Mouse (Mus musculus) liver (tissue): Measurements from ENCODE around the gene Spa17.

Experiments used
- DNase-seq: peaks from one replicate; pipeline ENCODE4 v3.0.0-alpha.2; 2020; ENCODE audit warnings: mixed read lengths

The Spa17 gene

DNA sequence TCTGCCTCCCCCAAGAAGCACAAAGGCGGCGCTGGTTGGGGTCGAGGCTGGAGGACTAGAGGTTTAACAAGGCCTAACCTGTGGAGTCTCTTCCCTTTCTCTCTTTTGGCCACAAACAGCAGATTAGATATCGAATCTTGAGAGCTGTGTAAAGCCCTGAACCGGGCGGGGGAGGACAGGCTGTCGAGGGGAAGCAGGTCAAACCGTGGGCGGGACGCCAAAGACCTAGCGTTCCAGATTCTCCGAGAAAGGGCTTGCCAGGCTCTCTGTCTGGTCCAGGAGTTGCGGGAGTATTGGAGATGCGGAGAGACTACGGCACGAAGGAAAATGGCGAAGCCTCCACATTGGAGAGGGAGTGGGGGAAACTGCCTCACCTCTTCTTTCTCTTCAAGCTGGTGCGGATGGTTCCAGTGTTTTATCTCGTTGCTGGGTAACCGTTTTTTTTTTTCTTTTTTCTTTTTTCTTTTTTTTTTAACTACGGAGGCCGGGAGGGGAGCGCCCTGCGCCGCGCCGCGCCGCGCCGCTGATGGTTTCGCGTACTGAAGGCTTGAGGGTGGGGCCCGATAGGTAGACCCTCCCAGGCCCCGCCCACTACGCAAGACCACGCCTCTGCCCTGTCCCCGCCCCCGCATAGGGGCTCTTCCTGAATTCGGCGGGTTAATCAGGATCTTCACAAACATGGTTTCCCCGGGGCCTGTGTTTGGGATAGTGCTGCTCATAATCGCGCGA lies at the start of gene Spa17:
Spa17 (minus strand) TSS at position 541 of the 729 bp plus-strand sequence.
- DNase-seq, result peak; percentile 95

DNA sequence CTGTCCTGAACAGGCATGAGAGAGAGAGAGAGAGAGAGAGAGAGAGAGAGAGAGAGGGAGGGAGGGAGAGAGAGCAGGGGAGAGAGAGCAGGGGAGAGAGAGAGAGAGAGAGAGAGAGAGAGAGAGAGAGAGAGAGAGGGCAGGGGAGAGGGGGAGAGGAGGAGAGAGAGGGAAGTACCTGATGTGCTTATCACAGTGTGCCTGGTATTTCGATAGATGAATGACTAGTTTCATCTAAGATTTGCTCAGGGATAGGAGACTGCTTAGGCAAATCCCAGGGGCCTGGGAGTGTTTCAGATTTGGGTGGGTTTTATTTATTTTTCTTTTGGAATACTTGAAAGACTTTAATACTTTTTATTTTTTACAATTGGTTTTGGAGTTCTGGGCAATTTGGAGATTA lies 49.7 kb upstream of the Spa17 start:
- DNase-seq, result no peak

DNA sequence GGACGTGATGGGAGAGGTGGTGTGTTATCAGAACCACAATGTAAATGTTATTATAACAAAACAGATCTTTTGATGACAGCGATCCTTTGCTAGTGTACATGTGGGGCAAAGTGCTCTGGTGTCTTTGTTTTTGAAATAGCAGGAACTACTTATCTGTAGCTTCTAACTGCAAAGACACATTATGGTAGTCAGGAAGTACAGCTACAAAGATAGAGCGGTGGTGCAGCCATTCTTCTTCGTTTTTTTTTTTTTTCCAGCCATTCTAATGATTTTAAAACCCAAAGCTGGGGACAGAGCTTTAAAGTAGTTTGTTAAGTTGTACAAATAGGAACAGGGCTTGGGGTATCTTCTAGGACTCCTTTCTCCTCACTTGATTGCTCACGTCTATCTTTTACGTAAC lies 45.9 kb upstream of the Spa17 start:
- no peak for DNase-seq

DNA sequence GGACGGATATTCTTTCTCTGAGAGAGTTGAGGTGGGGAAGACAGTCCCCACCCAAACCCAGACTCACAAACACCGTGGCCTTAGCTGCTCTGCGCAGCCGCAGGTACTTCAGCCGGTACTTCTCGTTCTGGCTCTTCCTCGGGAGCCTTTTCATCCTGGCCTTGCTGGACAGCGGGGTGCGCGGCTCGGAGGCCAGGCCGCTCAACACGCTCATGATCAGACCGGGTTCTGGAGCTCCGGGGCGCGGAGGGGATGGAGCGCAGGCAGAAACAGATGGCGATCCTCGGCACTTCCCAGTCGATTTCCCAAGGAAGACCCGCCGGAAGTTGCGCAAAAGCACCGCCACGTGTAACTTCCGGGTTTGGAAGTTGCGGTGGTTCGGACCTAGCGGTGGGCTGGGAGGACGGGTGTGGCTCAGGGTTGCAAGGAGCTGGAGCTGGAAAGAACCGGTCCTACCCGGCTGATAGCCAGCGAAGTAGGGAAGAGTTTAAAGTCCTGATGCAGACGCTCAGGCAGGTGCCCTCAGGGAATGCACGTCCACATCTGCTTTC lies 43.5 kb upstream of the Spa17 start, which contains the start of gene Tbrg1:
Tbrg1 (minus strand) TSS at position 382 of the 551 bp plus-strand sequence.
- peak; percentile 86 for DNase-seq

DNA sequence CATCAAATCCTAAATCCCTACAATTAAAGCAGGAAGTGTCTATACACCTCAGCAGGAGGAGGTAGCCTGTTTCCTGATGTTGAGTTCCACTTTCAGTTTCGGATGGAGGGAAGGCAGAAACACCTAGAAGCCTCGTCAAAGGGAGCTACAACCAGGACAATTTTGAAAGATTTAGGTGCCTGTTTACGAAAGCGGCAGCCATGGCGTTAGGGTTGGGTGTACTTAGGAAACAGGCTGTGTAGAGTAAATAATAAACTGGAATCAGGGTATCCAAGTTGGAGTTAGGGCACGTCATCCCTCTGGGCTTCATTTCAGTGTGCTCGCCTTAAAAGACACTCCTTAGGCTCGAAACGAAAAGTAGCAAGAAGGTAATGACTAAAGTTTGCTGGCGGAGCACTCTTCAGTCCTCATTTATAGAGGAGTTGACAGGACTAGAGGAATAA lies 42.9 kb upstream of the Spa17 start:
- peak; percentile 10 for DNase-seq

DNA sequence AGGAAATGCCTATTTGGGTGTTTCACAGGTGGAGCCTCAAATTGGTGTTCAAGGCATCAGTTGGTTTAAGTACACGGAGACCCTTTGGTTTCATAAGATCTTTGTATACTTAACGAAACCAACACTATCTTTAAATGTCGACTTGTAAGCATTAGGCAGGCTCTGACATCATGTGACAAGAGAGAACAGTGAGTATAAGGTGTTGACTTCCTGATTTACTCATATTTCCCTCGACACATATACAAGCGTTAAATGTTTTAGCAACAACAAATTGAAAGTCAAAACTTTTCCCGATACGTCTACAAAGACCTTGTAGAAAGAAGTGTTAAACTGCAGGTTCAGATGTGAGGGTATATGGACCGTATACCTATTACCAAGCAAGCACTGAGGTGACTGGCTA lies 42.4 kb upstream of the Spa17 start:
- DNase-seq, result no peak

DNA sequence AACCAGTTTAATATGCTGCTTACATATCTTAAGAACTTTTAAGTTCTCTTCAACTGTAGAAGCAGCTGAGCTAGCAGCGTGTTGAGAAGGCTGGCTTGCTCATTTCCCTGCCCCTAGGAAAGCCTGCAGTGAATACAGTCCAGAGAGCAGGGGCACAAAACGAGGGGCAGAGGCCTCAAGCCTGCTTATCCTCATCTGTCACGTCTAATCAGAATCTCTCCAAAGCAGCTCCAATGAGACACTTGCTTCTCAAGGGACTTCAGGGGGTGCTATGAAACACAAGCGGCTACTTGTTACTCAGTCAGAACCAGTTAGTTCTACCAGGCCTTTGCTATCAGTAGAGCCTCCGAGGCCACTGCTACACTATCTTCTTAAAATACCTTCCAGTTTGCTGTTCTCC lies 40.3 kb upstream of the Spa17 start:
- DNase-seq, result no peak

DNA sequence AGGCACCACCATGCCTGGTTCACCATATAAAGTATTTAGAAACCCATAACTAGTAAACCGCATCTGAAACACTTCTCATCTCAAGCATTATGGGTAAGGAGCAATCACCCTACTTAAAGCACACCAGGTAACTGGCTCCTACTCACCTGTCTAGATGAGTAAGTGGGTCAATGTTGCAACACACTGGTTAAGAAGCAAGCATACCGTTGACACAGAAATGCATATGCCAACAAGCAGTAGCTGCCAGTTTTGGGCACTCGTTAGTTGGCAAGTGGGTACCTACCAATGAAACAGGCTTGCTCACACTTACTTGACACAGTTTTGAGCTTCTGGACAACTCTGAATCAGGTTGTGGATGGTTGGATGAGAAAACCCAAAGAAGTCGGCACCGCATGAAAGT lies 37.1 kb upstream of the Spa17 start:
- DNase-seq, result no peak

DNA sequence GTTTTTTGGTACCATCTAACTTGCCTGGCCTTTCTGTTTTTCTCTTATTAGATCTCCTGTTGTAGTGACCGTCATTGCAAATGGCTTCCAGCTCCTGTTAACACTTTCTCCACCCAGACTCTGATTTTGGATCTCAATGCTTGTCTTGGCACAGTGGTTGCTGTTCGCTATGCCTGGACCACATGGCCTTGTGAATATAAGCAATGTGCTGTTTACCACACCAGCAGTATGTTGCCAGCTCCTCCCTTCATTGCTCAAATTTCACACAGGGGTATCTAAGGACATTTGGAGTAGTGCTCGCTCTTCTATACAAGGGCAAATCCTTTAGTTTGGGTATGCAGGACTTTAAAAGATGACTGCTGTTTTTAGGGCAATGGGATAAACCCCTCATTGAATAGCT lies 32.7 kb upstream of the Spa17 start:
- no peak for DNase-seq

DNA sequence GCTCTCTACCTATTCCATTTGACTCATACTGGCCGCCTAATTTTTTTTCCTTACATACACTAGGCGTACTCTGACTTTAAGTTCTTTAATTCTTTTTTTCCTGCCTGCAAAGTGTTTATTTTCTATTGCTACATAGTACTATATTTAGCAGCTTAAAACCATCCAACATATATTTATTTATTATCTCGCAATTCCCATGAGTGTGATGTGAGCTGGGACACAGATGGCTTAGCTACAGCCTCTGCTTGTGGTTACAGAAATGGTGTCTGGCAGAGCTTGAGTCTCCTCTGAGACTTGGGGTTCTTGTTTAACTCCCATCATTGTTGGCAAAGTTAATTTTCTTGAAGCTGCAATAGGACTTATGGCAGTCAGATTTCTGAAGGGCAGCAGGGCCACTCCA lies 25.2 kb upstream of the Spa17 start:
- DNase-seq, result no peak

DNA sequence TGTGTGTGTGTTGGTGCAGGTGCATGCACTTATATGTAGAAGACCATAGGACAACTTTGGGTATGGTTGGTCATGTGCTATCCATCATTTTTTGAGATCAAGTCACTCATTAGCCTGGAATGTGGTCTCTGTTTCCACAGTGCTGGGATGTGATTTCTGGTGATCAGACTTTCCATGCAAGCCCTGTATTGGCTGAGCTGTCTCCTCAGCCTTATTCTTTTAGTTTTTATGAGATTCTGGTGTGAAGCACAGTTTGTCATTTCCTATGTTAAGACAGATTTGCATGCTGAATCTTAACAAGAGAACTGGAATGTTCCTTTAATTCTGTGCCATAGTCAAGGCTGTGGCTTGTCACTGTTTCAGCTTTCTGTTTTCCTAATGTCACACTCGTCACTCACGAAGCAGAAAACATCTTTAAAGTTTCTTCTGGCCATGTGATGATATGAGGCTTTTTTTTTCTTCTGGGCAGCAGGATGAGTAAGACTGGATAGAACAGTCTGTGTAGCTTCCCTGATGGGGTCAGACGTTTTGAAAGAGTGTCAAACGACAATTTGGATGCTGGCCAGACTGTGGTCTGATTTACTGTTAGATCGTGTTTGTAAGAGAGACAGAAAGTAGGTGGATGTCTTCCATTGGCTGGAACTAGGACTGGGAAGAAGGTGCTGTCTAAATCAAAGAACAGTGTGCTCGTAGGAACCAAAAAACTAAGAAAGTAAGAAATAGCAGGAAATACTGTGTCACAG lies 23.4 kb upstream of the Spa17 start:
- no peak for DNase-seq

DNA sequence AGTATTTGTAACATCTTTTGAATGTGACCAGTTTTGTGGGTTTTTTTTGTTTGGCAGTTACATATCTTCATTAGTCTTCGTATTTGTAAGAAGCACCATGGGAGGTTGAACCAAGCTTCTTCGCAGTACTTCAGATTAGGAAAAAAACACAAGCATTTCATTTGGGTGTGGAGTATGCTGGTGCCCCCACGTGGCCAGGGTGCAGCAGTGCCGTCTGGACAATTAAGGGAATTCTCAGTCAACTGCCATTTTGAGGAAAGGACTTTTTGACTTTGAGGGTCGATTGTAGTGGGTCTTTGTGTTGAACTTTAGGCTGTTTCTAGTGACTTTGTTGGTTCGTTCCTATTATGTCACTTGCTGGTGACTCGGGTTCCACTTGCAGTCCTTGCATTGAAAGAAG lies 22.8 kb upstream of the Spa17 start:
- peak; percentile 38 for DNase-seq

DNA sequence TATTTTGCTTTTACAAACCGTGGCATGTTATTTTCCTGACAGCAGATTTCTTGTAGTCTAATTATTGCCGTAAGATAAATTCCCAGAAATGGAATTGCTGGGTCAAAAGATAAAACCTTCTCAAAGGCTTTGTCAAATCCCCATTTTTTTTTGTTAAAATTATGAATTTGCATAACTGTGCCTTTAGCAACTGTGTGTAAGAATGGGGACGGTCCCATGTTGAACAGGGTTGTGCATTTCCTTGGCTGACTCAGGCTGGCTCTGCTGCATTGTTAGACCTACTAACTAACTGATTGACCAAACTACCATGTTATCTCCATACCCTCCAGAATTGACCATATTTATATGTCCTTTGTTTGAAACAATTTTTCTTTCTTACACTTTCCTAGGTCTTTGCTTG lies 20.7 kb upstream of the Spa17 start:
- no peak for DNase-seq

DNA sequence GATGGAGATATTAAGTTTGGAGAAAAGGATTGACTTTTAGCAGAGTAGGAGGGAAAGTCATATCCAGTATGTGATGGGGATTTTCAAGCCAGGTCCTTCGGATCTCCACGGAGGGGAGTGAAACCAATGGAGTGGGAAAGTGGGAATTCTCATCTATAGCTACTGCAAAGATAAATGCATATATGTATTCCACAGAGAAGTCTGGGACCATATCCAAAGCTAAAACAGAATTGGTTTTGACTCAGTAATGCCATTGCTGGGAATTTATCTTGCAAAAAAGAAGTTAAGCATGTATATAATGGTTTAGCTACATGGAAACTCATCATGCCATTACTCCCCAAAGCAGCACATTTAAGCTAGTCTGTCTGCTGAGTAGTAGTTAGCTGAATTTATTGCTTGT lies 18.8 kb upstream of the Spa17 start:
- no peak for DNase-seq

DNA sequence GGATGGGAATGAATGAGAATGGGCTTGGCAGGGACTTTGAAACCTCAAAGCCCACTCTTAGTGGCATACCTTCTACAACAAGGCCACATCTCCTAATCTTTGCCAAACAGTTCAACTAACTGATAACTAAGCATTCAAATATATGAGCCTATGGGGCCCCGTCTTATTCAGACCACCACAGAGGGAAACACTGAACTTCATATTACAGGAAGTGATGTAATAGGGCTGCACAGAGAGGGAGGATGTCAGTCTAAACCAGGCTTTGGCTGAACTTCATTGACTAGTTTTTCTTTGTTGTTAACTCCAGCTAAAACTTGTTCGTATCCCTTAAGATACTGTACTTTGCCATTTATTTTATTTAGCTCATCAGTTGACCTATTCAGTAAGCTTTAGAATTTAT lies 16.4 kb upstream of the Spa17 start:
- DNase-seq, result no peak

DNA sequence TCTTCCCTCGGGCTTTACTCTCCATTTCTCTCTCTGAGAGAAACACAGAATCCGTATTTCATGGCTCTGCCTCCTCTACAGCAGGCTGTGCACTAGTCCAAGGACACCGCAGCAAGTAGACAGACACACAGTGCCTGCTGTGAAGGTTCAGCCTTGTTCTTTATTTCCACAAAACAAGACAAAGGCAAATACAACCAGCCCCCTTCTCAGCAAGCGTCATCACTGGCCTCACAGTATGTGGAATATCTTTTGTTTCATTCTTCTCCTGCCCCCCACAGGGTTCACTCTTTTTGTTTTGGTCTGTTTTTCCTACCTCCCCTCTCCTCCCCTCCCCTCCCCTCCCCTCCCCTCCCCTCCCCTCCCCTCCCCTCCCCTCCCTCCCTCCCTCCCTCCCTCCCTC lies 15.1 kb upstream of the Spa17 start:
- DNase-seq, result no peak

DNA sequence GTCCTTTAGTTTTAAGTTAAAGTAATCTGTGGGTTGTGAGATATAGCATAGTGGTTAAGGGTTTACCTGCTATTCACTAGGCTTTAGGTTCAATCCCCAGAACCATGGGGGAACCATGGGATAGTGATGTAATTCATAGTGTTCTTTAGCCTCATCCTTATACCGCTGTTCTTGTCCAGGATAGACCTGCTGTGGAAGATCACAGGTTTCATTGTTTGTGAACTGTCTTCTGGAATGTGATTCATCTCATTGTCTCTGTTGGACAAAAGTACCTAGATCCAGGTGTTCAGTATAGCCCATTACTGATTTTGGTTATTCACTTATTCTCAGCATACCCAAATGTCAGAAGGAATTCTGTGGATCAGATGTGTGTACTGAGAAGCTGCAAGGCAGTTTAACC lies 13.7 kb upstream of the Spa17 start:
- no peak for DNase-seq

DNA sequence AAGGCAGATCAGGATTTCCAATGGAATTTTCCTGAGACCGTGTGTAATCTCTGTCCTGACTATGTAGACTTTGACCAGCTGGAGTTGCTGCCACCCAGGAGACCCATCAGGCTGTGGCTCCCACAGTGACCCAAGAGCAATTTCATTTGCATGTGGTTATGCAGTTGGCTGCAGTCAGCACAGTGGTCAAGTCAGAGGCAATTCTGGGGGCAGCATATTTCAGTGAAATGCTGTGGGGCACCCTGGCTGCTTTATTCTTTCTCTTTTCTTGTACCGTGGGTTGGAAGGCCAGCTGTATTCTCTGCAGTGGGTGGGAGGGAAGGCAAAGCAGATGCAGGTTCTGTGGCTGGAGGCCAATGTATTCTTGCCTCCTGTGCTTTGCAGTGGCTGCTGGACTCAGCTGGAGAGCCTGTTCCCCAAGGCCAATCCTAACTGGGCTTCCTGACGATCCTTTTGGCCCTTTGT lies 12.6 kb upstream of the Spa17 start:
- no peak for DNase-seq

DNA sequence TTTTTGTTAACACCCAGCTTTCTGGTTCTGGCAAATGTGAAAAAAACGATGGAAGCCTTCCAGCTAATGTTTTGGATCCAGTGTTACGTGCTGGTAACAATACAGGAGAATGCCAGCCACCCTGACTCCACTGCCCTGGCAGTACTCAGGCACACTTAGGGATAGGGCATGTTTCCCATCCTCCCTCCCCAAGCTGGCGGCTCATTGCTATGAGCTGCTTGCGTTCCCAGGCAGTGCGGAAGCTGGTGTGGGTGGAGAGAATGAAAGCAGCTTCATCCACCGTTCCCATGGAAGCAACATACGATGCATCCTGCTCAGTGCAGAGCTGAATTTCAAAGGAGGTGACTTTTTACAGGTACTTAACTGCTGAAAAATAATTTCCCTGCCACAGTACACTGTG lies 12.1 kb upstream of the Spa17 start:
- DNase-seq, result no peak

DNA sequence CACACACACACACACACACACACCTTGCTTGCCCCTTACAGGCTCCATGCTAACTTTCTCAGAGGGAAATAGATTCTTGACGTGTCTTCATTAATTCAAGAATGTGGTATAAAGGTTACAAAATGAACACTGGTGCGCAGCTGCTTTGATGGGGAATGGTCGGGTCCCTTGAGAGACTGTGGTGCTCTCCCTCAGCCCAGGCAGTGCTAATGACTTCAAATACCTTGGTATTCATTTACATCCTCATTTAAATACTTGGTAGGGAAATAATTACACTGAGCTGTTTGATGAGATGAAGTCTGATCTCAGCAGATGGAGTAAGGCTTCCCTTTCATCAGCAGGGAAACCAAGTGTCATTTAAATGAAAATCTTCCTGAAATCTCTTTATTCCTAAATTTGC lies 11.6 kb upstream of the Spa17 start:
- DNase-seq, result no peak

DNA sequence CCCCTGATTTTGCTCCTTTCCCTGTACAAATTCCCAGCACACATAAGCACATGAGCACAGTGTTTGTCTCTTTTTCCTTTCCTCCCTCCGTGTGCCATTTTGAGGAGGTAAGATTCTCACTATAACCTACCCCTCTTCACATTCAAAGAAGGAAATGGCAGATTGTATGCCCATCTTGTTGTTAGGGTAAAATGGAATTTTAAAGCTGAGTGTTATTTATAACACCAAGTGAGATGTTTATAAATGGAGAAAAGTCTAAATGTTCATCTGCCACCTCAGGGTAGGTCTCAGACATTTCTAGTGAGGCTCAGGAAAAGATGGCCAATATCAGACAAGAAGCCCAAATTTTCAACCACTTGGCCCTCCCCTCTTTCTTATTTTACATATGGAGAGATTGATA lies 11.0 kb upstream of the Spa17 start:
- DNase-seq, result no peak

DNA sequence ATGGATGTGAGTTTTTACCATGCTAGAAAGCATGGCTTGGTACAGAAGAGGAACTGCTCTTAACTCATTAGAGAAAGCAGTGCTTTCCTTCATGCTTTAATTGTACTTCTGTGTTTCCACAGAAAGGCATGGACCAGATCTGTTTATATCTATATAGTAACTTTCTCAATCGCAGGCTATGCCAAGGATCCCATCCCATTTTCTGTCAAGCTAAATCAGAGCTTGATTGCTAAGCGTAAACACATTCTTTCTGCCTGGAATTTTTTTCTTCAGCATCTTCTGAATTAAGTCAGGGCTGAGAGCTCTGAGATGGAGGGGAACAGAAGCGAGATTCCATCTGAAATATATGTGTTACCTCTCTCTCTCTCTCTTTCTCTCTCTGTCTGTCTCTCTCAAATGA lies 10.5 kb upstream of the Spa17 start:
- no peak for DNase-seq

DNA sequence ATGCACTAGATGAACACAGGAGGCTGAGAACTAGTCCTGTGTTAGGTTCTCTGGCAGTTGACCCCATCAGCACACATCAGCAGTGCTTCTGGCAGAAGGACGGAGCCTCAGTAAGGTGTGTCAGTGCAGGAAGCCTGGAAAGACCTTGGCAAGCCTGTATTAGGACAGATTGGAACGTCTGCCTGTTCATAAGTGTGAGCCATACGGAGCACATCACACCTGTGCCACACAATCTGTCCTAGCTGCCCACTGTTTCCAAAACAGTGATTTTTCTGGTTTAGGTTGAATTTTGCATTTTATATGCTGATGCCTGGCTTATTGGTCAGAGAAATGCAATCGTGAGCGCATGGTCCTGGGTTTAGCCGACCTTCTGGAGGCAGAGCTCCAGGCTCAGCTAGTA lies 7.8 kb upstream of the Spa17 start:
- no peak for DNase-seq

DNA sequence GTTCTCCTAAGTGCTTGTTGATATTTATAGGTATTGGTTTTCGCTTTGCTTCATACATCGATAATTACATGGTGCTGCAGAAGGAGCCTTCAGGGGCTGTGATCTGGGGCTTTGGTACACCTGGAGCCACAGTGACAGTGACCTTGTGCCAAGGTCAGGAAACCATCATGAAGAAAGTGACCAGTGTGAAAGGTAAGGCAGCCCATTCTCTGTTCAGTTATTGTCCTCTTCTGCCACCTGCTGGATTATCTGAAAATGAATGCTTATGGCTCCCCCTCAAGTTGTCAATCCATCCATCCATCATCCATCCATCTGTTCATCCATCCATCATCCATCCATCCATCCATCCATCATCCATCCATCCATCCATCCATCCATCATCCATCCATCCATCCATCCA lies 3.2 kb upstream of the Spa17 start:
- no peak for DNase-seq
